Mouse (Mus musculus): Measurements from ENCODE around the gene Pkp1. TPM values are rescaled to one million over a fixed set of nuclear protein-coding genes. Genes with fewer than 3 reads are reported as not detected.
A peak's percentile ranks its signal among the peaks of the same experiment; 100 is the strongest.

The Pkp1 gene
- total RNA-seq, 2 experiments from 2014 or later: not detected

DNA sequence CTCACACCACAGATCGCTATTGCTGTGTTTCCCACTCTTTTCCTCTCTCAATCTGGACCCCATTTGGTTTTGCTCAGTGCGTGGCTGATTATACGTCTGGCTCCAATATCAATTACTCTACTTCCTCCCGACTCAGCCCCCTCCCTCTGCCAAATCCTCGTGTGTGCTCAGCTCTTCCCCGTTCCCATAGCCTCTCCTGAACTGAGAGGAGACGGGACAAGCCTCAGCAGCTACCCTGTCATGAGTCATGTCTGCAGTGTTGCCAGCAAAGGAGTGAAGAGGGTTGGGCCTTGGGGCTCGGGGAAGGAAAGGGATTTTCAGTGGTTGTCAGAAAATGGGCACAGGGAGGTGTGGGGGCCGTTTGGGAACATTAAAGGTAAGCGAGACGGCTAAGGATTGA is 12.3 kb downstream of the Pkp1 start:
- DNase-seq: peak; percentile 15 to 23

DNA sequence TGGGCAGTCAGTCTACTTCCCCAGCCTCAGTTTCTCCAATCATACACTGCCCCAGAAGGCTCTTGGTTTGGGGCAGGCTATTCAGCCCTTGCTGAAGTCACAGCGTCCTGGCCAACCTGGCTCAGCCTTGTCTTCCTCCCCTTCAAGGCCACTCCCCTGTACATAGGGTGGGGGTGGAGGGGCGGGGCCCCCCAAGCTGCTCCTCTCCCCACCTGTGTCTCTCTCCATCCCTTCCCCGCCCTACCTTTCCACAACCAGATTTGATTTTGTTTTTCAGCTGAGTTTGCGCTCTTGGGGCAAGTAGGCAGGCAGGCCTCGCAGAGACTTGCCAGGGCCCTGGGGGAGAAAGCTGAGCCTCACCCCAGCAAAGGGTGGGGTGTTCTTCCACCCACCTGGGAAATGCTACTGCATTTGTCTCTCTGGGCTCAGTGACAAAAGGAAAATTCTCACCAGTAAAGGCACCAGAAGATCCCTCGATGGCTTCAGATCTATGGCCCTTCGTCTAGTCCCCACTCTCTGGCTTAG is 19.0 kb downstream of the Pkp1 start:
- no peak for DNase-seq

GRCm38 (mm10) chr1:135899295-135899694 is 19.7 kb downstream of the Pkp1 start:
- DNase-seq: no peak

GRCm38 (mm10) chr1:135895367-135895766 is 23.6 kb downstream of the Pkp1 start:
- DNase-seq: no peak

- no peak for DNase-seq
Observed at GRCm38 (mm10) chr1:135893377-135893776, 25.6 kb downstream of the Pkp1 start.

DNA sequence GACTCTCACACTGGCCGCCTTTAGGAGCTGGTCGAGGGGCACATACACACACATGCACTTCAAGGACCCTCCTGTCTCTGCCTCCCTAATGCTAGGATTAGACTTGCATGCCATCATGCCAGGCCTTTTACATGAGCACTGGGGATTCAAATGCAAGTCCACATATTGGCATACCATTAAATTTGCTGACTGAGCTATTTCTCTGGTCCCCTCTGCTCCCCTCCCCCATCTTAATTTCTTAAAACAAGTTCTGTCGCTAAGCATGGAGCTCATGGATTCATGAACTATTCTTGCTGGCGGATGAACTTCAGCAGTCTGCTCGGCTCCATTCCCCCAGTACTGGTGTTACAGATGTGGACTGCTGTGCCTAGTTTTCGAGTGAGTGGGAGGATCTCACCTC is 26.2 kb downstream of the Pkp1 start:
- no peak for DNase-seq

- DNase-seq: no peak
Observed at GRCm38 (mm10) chr1:135892233-135892632, 26.8 kb downstream of the Pkp1 start.

- no peak for DNase-seq
Observed at GRCm38 (mm10) chr1:135891424-135892216, 27.4 kb downstream of the Pkp1 start.

DNA sequence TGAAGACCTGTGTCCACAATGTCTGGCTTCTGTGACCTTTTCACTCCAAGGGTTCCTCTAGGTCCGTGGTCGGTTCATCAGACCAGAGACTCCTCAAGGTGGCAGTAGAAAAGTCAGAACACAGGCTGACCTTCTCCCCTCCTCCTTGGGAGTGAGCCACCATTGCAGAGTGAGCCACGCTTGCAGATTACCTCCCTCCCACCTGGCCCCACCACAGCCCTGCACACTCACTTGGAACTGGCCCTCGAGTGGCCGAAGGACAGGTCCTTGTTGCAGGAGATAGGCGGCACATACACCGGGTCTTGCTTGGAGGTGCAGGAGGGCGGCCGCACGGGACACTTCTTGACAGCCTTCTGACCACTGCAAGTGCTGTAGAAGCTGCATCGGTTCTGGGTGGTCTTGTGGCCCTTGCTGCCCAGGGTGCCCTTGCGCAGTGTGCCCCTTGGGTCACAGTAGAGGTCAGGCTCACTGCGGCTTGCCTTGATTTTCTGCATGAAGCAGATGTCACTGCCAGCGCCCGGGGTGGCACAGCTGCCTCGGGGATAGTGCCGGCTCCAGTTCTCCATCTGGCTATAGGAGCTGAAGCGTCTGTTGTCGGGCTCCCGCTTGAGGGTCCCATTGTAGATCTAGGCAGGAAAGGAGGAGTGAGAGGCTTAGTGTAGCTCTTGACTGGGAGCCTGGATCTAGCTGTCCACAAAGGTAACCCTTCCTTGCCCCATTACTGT is 29.4 kb downstream of the Pkp1 start:
- DNase-seq: no peak

DNA sequence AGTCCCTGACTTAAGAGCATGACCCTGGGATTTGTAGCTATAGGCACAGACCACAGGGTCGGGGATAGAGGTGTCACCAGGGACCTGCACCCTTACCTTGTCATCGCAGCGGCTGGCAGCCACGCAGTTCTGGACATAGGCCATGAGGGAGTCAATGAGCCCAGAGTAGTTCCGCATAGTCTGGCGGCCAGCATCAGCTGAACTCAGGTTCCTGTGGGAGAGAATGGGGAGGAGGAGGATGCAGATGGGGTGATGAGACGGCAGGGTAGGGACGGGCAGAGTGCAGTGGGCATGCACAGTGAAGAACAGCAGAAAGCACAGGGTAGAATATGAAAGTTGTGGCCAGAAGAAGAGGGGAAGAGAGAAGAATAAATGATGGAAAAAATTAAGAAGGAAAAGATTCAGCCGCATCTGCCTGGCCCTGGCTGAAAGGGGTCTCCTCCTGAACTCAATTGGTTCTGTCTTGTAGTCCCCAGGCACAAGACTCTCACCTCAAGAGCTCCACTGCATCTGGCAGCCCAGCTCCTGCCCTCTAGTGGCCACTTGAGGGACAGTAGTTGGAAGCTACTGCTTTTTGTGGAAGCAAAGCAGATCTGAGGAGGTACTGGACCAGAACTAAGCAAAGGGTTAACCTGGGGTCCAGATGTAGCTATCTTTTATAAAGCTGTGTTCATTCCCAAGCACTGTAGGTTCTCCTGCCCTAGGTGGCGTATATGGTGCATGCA is 36.5 kb downstream of the Pkp1 start:
- DNase-seq: peak; percentile 34 to 46

DNA sequence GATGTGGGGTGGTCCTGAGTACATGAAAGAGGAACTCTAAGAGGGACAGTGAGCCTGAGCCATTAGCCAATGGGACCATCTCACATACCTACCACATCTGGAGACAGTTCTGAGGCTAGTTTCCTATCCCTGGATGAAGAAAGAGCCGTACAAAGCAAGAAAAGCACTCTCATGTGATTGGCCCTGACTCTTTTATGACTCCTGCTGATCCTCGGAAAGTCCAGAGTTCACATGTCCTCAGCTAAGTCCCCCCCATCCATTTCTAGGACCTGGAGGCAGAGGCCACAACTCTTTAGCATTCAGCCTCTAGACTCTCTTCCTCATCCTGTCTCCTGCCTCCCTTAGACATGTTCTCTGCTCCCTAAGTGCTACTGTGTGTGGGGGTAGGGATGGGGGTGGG is 41.8 kb downstream of the Pkp1 start:
- no peak for DNase-seq

DNA sequence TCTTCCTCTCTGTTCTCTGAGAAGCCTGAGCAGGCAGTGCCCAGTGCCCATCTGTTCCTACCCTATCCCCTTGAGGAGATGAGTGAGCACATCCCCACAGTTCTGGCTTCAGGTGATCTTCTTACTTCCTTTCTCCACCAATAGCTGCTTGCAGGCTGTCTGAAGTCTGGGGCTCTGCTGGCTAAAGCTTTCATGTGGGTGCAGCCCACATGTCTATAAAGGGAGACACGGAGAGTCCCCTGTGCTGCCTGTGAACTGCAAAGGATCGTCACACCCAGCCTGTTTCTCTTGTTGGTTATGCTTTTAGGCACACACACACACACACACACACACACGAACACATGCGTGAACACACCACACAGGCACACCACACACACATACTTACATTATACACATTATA is 46.0 kb downstream of the Pkp1 start:
- DNase-seq: no peak

DNA sequence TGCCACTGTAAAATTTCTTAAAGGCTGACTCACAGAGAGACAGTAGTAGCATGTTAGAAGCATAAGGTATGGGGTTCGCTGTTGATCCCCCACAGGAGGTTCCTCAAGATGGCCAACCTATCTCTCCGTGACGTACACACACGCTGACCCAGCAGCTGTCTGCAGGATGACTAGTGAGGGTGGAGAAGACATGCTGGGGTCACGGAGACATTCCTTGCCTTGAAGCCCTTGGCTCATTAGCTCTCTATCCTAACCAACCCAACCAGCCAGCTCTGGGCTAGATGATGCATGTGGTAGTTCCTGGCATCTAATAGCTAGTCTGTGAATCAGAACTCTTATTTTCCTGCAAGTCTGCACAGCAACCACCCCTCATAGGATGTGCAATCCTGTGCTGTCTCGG is 50.4 kb downstream of the Pkp1 start:
- no peak for DNase-seq

GRCm38 (mm10) chr1:135865518-135866194 is 53.4 kb downstream of the Pkp1 start:
- DNase-seq: peak; percentile 81 to 86

DNA sequence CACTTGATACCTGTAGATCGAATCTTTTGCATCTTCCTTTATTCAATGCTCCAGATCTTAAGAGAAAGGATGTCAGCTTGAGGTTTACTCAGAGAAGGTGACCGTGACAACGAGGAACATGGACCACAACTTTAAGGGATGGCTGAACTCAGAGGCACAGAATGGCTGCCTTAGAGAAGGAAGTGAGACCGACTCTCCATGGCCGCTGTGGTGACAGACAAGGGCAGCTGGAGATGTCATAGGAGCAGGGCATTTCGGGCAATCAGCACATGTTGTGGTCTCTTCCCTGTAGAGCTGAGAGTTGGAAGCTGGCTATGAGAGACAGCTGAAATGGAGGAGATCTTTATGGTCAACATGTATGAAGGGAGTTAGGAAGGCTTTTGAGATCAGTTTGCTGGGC is 54.2 kb downstream of the Pkp1 start:
- DNase-seq: no peak

- DNase-seq: no peak
Observed at GRCm38 (mm10) chr1:135863786-135864335, 55.1 kb downstream of the Pkp1 start.

DNA sequence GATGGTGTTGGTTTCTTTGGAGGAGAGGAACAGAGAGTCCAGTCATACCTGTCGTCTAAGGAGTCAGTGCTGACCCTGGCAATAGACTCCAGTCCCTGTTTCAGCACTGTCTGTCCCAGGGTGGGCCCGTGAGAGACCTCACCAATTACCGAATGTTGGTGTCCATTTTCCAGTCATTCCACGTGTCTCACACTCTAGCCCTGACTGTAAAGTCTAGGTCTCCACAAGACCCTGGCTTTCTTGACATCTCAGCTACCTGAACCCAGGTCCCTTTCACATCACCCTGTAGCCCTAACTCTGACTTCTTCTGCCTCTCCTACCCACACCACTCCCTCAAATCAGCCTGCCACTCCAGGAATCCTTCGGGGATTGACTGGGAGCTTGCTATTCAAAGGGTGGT is 56.4 kb downstream of the Pkp1 start:
- DNase-seq: no peak

GRCm38 (mm10) chr1:135861980-135862552 is 56.9 kb downstream of the Pkp1 start:
- DNase-seq: no peak

DNA sequence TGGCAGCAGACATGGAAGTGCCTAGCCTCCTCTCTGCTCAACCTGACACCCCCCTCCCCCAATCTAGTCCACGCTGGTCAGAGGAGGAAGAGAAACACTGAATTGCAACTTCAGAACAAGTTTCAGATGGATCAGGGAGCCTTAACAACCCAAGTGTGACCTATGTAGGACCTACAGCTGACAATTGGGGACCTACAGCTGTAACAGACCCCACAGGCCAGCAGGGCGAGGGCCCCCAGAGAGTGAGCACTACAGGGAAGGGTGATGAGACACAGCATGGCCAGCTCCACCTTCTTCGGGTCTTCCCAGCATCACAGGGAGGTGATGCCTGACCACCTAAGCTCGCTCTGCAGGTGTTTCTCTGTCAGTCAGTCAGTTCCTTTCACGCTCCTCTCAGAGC is 57.9 kb downstream of the Pkp1 start:
- no peak for DNase-seq

DNA sequence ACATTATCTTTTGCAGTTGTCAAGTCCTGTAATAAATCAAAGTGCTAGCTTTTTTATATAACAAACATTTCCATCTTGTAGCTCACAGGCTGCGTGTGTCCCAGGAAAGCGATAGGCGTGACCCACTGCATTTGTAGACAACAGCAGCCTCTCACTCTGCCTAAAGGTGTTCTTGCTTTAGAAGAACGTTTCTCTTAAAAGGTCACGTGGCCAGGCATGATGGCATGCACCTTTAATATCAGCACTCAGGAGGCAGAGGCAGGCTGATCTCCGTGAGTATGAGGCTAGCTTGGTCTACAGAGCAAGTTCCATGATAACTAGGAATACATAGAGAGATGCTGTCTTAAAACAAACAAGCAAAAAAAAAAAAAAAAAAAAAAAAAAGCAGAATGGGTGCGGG is 60.5 kb downstream of the Pkp1 start:
- no peak for DNase-seq

- DNase-seq: no peak
Observed at GRCm38 (mm10) chr1:135857137-135857775, 61.8 kb downstream of the Pkp1 start.
